Mouse (Mus musculus): Measurements from ENCODE around the gene Arsg. TPM values are rescaled to one million over a fixed set of nuclear protein-coding genes. Genes with fewer than 3 reads are reported as not detected.
"Not testable (repeated sequence)": the region's sequence is repeated elsewhere in the genome, so short reads cannot be mapped to it uniquely, and the experiment has no call there.

Gene Arsg
- polyA plus RNA-seq, 1 experiment from 2014 or later: 5.4 TPM

DNA sequence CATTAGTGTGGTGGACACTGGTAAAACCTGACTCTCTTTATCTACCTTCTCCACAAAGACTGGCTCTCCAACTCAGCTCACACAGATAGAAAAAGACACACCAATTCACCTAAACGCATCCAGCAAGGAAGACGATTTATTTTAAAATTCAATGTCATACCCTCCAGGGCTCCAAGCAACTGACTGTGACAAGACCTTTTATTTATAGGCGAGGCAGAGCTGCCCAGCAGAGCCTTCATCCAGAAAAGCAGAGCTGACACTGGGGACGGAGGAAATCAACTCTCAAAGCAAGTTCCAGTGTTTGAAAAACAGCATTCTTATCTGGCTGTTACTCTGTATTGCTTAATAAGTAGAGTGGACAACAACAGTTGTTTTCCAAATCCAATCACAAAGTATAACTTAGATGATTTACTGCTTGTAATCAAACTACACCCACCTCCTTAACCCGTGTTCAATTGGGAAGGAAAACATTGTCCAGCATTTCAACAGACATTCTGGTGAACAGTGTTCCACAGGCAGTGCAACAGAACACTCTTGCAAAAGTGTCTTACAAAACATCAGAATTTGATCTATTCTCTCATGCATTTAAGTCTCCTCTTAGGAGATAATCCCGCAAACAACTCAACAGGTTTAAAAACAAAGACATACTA is 135.9 kb downstream of the Arsg start:
- Histone ChIP-seq H3K27me3 (no peaks in the 10 kb centered on the region), H3K9ac (0 out of 2 replicates have a peak overlapping the region, but pooled peaks have one; percentile 16), H3K9me3 (replicated peaks) (no peaks in the 10 kb centered on the region), H3K36me3 (no peaks in the 10 kb centered on the region), H3K27ac (no peak overlapping the region), H3K4me3 (replicated peaks) (no peak overlapping the region), H3K4me1 (peaks cover 28% of the 10 kb centered on the region), H3K4me2 (no peak overlapping the region; the same call in 1 of the 2 replicates)
- no peak for ATAC-seq (replicated peaks; ENCODE audit: low FRiP score)
- 31% methylated on average over 6 of the region's 6 CpGs for WGBS

DNA sequence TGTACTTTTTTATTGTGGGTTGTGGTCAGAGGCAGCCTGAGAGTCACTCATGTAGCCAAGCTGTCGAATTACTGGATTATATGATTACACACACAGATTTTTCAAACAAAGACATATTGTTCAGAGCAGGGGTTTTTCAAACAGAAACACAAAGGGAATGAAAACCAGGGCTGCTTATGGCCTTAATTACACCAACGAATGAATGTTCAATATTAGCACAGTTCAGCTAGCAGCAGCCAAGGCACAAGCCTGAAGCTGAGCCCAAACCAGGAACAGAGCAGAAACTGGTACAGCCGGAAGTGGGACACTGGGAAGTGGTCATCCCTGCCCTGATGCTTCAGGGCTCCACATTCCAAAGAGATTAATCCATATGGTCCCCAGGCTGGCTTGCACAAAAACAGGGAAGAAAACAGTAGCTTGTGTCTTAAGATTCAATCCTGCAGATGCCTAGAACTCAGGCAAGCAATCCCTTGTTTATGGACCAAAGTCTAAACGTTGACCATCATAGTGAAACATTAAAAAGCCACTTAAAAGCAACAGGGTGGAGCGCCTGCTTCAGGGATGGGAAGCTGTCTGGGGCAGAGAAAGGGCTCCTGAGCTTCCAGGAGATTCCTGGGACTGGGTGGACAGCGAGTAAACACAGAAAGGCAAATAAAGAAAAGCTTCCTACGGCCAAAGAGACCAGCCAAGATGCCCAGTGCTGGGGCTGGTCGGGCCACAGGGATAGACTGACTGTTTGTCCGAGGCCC is 137.0 kb downstream of the Arsg start:
- Histone ChIP-seq H3K36me3 (no peaks in the 10 kb centered on the region), H3K4me1 (peaks cover 28% of the 10 kb centered on the region), H3K9ac (peak overlapping the region; percentile 77), H3K27me3 (no peaks in the 10 kb centered on the region), H3K9me3 (replicated peaks) (no peaks in the 10 kb centered on the region), H3K27ac (peak overlapping the region; percentile 87), H3K4me3 (replicated peaks) (peak overlapping the region; percentile 76), H3K4me2 (peak overlapping the region; percentile 81)
- ATAC-seq (replicated peaks; ENCODE audit: low FRiP score): 0 out of 2 replicates have a peak, but pooled peaks have one; percentile 0
- 14% methylated on average over 9 of the region's 9 CpGs for WGBS

DNA sequence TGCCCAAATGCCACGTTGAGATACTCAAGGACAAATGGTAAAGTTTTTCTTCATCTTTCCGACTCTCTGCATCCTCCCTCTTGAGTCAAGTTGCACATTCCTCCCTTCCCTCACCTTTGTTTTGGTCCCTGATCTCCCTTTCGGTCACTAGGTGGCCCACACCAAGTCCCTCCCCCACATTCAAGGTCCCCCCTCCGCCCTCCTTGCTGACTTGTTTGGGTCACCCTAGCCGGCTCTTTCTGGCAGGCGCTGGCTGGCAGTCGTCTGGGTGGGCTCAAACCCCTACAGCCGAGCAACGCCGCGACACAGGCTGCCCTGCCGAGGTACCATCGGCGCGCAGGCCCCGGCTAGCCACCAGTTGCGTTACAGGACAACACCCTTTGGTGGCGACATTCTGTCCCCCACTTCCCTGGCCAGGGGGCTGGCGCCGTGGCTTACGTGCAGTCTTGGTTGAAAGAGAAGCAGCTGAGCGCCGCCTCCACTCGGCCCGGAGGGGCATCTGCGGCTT is 137.7 kb downstream of the Arsg start:
- under 1% methylated on average over 26 of the region's 26 CpGs for WGBS
- H3K4me1 ChIP-seq: peaks cover 28% of the 10 kb centered on the region
- H3K36me3 ChIP-seq: no peaks in the 10 kb centered on the region
- H3K27me3 ChIP-seq: no peaks in the 10 kb centered on the region
- H3K4me2 ChIP-seq: peak overlapping the region; percentile 81
- peak overlapping the region; percentile 77 for H3K9ac ChIP-seq
- H3K27ac ChIP-seq: peak overlapping the region; percentile 87
- ATAC-seq (replicated peaks; ENCODE audit: low FRiP score): peak; percentile 61; the same call in 1 of the 2 replicates
- H3K4me3 ChIP-seq (replicated peaks): peak overlapping the region; percentile 76
- no peaks in the 10 kb centered on the region for H3K9me3 ChIP-seq (replicated peaks)

DNA sequence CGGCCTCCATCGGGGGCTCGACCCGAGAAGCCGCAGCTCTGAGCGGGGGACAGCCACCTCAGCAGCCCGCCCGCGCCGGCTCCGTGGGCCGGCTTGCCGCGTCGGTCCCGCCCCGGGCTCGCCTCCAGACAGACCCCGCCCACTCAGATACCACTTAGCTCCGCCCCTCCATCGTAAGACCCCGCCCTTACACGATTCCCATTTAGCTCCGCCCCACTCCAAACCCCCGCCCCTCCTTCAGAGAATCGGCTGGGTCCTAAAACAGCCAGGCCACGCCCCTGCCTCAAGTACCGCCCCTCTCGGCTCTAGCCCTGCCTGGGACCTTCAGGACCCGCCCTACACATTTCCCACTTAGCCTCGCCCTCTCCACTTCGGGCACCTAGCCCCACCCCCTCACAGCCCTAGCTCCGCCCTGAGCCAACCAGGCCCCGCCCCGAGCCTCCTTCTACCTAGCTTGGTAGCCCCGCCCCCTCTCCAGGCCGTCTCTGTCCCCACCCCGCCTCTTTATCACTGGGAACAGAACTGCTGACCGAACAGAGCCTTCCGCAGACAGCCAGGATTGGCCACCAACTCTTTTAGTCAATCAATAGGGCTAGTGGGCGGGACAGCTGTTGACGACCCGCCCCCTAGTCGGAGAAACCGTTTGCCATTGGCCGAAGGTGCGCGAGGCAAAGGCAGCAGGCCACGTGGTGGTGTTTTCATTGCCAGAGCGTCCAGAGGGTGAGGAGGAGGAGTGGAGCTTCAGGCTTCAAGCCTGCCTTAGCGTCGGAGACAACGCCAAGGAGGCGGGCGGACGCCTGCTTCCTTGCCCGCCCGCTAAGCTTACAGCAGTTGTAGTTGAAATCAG is 138.4 kb downstream of the Arsg start, which contains the start of gene Wipi1:
Gene Wipi1, minus strand, starts transcription at position 665 of the 847 bp plus-strand sequence.
- H3K9me3 ChIP-seq (replicated peaks): no peaks in the 10 kb centered on the region
- peak within 1 kb of the TSS; percentile 87 for H3K27ac ChIP-seq
- H3K36me3 ChIP-seq: no peaks in the 10 kb centered on the region
- peak within 1 kb of the TSS; percentile 76 for H3K4me3 ChIP-seq (replicated peaks)
- H3K4me1 ChIP-seq: peaks cover 28% of the 10 kb centered on the region
- under 1% methylated on average over 58 of the region's 58 CpGs for WGBS
- peak within 1 kb of the TSS; percentile 77 for H3K9ac ChIP-seq
- ATAC-seq (replicated peaks; ENCODE audit: low FRiP score): peak; percentile 96
- peak within 1 kb of the TSS; percentile 81 for H3K4me2 ChIP-seq
- H3K27me3 ChIP-seq: no peaks in the 10 kb centered on the region

DNA sequence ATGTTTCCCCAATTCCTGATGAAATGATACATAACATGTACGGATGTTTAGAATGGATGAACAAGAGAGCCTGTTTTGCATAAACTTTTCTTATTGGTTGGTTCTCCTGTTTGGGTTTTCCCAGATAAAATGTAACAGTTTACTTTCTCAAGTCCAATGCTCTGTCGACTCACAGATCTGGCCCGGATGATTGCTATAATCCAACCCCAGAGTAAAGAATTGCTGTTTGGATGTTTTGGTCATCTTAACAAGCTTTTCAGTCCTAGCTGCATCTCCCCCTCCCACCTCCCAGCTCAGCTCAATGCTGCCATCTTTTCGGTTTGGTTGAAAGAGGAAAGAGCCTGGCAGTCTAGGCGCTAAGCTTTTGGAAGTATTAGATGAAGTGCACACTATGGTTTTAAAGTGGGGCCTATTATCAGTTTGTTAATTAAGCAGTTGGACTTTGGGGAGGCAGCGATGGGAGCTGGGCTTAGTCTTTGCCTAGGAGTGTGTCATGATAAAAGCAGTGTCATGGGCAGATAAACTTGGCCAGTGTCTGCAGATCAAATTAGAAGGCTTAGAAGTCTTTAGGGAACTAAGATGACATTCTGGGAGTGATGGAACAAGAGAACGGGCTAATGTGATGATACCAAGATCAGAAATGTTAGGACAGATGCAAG is 139.8 kb downstream of the Arsg start:
- Histone ChIP-seq H3K4me3 (replicated peaks) (no peak overlapping the region), H3K27ac (no peak overlapping the region), H3K9me3 (replicated peaks) (no peaks in the 10 kb centered on the region), H3K9ac (no peak overlapping the region), H3K4me1 (peaks cover 34% of the 10 kb centered on the region), H3K4me2 (no peak overlapping the region; the same call in 1 of the 2 replicates), H3K27me3 (no peaks in the 10 kb centered on the region), H3K36me3 (no peaks in the 10 kb centered on the region)
- 72% methylated on average over 7 of the region's 7 CpGs for WGBS
- ATAC-seq (replicated peaks; ENCODE audit: low FRiP score): no peak

DNA sequence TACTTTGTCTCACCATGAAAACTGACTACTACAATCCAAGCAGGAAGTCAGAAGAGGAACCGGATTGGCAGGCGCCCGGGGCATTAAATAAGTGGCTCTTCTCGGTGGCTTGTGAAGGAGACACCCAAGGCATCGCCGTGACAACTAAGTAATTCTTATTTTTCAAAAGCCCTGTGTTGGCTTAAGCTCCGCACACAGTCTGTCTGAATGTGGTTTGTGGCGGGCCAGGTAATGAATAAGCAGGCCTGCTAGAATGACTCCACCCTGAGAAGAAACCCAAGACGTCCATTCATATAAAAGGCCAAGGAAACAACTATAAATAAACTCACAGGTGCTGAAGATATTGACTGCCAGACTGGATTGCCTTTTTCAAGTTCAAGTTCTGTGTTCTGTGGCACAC is 142.1 kb downstream of the Arsg start:
- Histone ChIP-seq H3K27me3 (no peaks in the 10 kb centered on the region), H3K4me2 (no peak overlapping the region), H3K9me3 (replicated peaks) (no peaks in the 10 kb centered on the region), H3K4me3 (replicated peaks) (no peak overlapping the region), H3K27ac (no peak overlapping the region), H3K36me3 (no peaks in the 10 kb centered on the region), H3K9ac (no peak overlapping the region), H3K4me1 (peaks cover 18% of the 10 kb centered on the region)
- 75% methylated on average over 9 of the region's 9 CpGs for WGBS
- ATAC-seq (replicated peaks; ENCODE audit: low FRiP score): no peak

DNA sequence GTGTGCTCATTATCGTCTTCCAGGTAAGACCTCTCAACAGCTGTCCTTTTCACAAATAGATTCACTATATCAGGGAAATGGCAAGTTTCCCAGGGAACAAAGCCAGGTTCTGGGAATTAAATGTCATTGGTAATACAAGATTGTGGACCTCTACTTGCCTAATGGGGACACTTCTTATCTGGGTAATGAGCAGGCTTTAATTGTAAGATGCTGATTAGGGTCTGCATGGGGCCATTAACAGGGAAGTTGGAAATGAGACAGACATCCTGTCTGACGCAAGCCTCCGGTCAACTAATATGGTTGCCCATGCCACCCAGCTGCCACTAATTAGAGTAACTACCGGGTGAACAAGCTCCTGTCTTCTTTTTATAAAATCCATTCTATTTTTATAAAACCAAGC is 143.2 kb downstream of the Arsg start:
- 73% methylated on average over 4 of the region's 4 CpGs for WGBS
- no peak overlapping the region for H3K4me2 ChIP-seq
- H3K27me3 ChIP-seq: no peaks in the 10 kb centered on the region
- peak overlapping the region; percentile 24; the same call in 1 of the 2 replicates for H3K27ac ChIP-seq
- ATAC-seq (replicated peaks; ENCODE audit: low FRiP score): no peak
- no peak overlapping the region for H3K4me3 ChIP-seq (replicated peaks)
- no peak overlapping the region for H3K9ac ChIP-seq
- H3K9me3 ChIP-seq (replicated peaks): no peaks in the 10 kb centered on the region
- peaks cover 14% of the 10 kb centered on the region for H3K4me1 ChIP-seq
- H3K36me3 ChIP-seq: no peaks in the 10 kb centered on the region

DNA sequence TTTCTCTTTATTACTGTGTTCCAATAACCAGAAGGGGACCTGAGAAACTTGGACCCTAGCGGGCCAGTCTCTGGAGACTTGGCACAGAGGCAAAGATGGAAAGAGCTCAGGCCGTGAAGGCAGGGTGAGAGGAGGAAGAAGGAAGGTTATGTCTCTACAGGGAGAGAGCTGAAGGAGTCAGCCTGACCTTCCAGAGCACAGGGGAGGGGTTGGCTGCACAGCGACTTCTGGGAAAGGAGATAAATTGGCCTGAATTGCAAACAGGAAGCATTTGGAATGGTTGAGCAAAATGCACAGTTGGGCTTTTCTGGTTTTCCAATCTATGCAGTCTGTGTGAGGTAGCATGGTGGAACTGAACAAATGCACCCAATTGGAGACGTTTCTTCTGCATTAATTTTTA is 143.6 kb downstream of the Arsg start:
- Histone ChIP-seq H3K9me3 (replicated peaks) (no peaks in the 10 kb centered on the region), H3K4me3 (replicated peaks) (no peak overlapping the region), H3K27me3 (no peaks in the 10 kb centered on the region), H3K4me2 (no peak overlapping the region), H3K4me1 (peaks cover 14% of the 10 kb centered on the region), H3K27ac (peak overlapping the region; percentile 24; the same call in 1 of the 2 replicates), H3K36me3 (no peaks in the 10 kb centered on the region), H3K9ac (no peak overlapping the region)
- whole genome bisulfite sequencing: 50% methylated on average over 4 of the region's 4 CpGs
- no peak for ATAC-seq (replicated peaks; ENCODE audit: low FRiP score)

DNA sequence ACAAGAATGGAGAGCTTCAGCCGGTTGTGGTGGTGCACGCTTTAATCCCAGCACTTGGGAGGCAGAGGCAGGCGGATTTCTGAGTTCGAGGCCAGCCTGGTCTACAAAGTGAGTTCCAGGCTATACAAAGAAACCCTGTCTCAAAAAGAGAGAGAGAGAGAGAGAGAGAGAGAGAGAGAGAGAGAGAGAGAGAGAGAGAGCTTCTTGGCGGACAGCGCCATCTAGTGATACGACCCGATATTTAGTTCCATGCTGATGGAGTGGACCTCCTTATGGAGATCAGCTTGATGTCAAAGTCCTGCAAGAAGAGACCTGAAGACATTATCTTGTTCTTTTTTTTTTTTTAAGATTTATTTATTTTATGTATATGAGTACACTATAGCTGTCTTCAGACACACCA is 145.9 kb downstream of the Arsg start:
- H3K4me2 ChIP-seq; H3K9ac ChIP-seq; H3K36me3 ChIP-seq; H3K4me3 ChIP-seq (replicated peaks); H3K27me3 ChIP-seq; H3K9me3 ChIP-seq (replicated peaks); ATAC-seq (replicated peaks; ENCODE audit: low FRiP score); H3K27ac ChIP-seq: not testable (repeated sequence)
- WGBS: 38% methylated on average over 8 of the region's 8 CpGs
- H3K4me1 ChIP-seq: peaks cover 20% of the 10 kb centered on the region

DNA sequence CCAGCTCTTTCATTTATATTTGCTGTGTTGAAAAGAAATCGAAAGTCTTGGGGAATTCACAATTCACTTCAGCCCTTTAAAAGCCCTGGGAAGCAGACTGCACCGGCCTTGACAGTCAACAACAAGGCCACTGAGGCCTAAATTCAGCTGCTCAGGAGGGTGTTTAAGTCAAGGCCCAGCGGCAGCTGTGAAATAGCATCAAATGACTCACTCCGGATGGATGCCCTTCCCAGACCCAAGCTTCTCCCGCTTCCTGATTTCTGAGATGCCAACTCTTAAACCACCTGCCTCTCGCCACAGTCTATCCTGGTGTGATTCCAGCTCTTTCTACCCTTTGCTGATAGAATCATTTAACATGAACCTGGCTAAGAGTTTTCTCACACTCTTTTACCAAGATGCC is 147.2 kb downstream of the Arsg start:
- Histone ChIP-seq H3K4me2 (no peak overlapping the region), H3K4me1 (peaks cover 20% of the 10 kb centered on the region), H3K9me3 (replicated peaks) (no peaks in the 10 kb centered on the region), H3K27ac (no peak overlapping the region), H3K27me3 (no peaks in the 10 kb centered on the region), H3K36me3 (no peaks in the 10 kb centered on the region), H3K9ac (no peak overlapping the region), H3K4me3 (replicated peaks) (no peak overlapping the region)
- WGBS: 68% methylated on average over 6 of the region's 6 CpGs
- ATAC-seq (replicated peaks; ENCODE audit: low FRiP score): no peak

DNA sequence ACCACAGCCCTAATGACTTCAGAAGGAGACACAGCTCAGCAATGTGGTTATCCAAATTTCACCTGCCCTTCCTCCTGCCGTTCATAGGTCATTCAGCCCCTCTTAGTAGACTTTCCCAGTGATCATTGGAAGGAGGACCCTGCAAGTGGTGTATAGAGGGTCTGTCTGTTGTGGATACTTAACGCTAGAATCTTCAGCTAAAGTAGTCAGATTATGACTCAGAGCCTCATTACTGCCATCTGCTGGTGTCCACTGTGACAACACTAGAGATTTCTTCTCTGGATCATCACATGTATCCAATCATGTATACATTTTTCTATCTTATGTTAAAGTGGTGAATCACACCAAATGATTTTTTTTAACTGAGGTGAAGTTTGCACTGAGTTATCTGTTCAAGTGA is 148.0 kb downstream of the Arsg start:
- Histone ChIP-seq H3K4me2 (no peak overlapping the region), H3K9me3 (replicated peaks) (no peaks in the 10 kb centered on the region; the same call in 1 of the 2 replicates), H3K27me3 (no peaks in the 10 kb centered on the region), H3K36me3 (no peaks in the 10 kb centered on the region), H3K4me1 (peaks cover 20% of the 10 kb centered on the region), H3K27ac (no peak overlapping the region), H3K4me3 (replicated peaks) (no peak overlapping the region), H3K9ac (no peak overlapping the region)
- WGBS: 13% methylated on average over 2 of the region's 2 CpGs
- no peak for ATAC-seq (replicated peaks; ENCODE audit: low FRiP score)
